Mouse (Mus musculus): ENCODE data around the gene Sec14l2.

Gene Sec14l2

GRCm38 (mm10) chr11:4060866-4061575 lies 62.2 kb downstream of the Sec14l2 start:
- DNase-seq (ENCODE audit: low spot score in 2 of 2): no peak

- peak; percentile 24 to 42 for DNase-seq (ENCODE audit: low spot score in 2 of 2)
Observed at GRCm38 (mm10) chr11:4053586-4053985, 69.6 kb downstream of the Sec14l2 start.

GRCm38 (mm10) chr11:4048438-4048837 lies 74.8 kb downstream of the Sec14l2 start:
- no peak for DNase-seq (ENCODE audit: low spot score in 2 of 2)

GRCm38 (mm10) chr11:4047766-4048165 lies 75.4 kb downstream of the Sec14l2 start:
- DNase-seq (ENCODE audit: low spot score in 2 of 2): no peak

All from spleen, postnatal 36 days (tissue).